Mouse (Mus musculus) layer of hippocampus, postnatal 25 days (tissue): ENCODE data around the gene Rapgef6. TPM values are rescaled to one million over a fixed set of nuclear protein-coding genes. Genes with fewer than 3 reads are reported as not detected.

ENCODE experiments used
- DNase-seq, 2 experiments: peaks; one replicate each; pipeline ENCODE4 v3.0.0; 2022; ENCODE audit warnings: mixed read lengths in 2 of 2, low spot score in 1 of 2; ENCODE audit errors: extremely low spot score in 1 of 2
- microRNA-seq, 2 experiments: library from miRNA; unstranded; fragments of <30 nt; microRNA quantifications; one replicate each; pipeline ENCODE4 v1.2.0; 2021
- total RNA-seq, 2 experiments: library from RNA; stranded (reverse); gene quantifications; 2 replicates each; pipeline ENCODE4 v1.2.3; 2021

Gene Rapgef6
- total RNA-seq, 2 experiments from 2014 or later: 37.9 to 38.7 TPM

DNA sequence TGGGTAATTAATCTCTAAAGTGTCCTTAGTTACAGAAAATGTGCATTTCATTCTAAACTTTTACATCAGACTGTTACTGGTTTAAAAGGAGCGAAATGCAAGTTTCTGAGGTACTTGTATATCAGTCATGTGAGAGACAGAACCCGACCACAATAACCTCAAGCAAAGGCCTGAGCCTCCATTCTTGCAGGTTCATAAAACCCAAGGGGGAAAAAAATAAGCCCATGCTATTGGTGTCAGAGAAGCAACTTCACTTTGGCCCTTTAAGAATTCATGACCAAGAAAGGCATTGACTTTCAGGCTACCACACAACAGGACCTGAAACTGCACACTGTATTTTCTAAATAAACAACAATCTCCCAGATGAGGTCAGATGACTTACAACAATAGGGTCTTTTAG lies 205.7 kb downstream of the Rapgef6 start:
- no peak for DNase-seq

GRCm38 (mm10) chr11:54729311-54729710 lies 206.7 kb downstream of the Rapgef6 start:
- DNase-seq: no peak

DNA sequence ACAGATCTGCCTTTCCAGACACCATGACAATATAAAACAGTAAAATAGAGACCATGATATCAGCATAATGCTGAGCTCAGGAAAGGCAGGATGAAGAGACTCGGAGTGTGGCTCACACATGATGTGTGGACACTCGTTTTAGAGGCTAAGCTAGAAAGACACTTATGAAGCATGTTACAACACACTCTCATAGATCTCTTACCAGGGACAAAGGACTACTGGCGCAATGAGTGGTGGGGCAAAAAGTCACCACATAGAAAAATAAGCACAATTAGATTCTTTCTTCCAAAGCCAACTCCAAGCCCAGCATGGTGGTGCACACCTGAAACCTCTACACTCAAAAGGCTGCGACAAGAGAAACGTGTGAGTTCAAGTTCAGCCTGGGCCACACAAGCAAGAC lies 208.3 kb downstream of the Rapgef6 start:
- DNase-seq: no peak

- no peak for DNase-seq
These were observed 208.7 kb downstream of the Rapgef6 start for GRCm38 (mm10) chr11:54731367-54731766.

GRCm38 (mm10) chr11:54733546-54733945 lies 210.9 kb downstream of the Rapgef6 start:
- DNase-seq: no peak

- DNase-seq: no peak
These were observed 212.5 kb downstream of the Rapgef6 start for GRCm38 (mm10) chr11:54735114-54735513.

DNA sequence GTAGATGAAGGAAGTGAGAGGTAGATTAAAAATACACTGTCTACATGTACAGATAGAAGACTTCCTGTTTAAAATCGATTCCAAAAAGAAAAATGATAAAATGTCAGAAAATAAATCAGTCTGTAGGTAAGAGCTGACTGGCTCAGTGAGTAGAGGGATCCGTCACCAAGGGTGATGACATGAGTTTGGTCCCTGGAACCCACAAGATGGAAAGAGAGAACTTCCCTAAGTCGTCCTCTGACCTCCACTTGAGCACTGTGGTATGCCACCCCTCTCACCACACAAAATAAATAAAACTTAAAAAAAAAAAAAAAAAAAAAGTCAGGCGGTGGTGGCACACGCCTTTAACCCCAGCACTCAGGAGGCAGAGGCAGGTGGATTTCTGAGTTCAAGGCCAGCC lies 214.3 kb downstream of the Rapgef6 start:
- DNase-seq: no peak

GRCm38 (mm10) chr11:54739012-54739750 lies 216.5 kb downstream of the Rapgef6 start:
- DNase-seq: no peak

- DNase-seq: no peak
These were observed 218.7 kb downstream of the Rapgef6 start for GRCm38 (mm10) chr11:54741330-54741729.

DNA sequence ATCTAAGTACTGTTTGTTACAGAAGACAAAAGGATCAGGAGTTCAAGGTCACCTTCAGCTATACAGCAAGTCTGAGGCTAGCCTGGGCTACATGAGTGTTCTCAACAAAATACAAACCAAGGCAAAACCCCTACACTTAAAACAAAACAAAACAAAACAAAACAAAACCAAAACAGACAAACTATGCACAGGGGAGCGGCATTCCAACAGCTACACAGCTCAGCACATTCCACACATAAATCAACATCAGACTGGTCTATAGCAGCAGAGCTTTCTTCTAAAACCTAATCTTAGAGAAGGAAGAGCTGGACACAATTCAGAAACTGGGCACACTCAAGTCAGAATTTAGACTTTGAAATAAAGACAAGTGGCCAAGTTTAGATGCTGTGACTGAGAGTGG lies 221.6 kb downstream of the Rapgef6 start:
- DNase-seq: no peak

Small RNAs within 50 kb of the gene (microRNA-seq; reads per million reads assigned to microRNA genes)
- gene Gm26116: 0 reads per million in 2 experiments

Other genes starting within 250 kb of the Rapgef6 start
- gene Acsl6, start 219.0 kb upstream of the Rapgef6 start, total RNA-seq: 100 to 1,000 TPM; 183 to 192 TPM
- not detected for gene Meikin, start 152.2 kb upstream of the Rapgef6 start, total RNA-seq
- 10 to 100 TPM; 31.0 to 31.2 TPM for gene Fnip1, start 84.6 kb upstream of the Rapgef6 start, total RNA-seq